Mouse (Mus musculus) cerebellum, postnatal 25 days (tissue): ENCODE data around the gene Cd3g.
A peak's percentile ranks its signal among the peaks of the same experiment; 100 is the strongest.
"Not testable (repeated sequence)": the region's sequence is repeated elsewhere in the genome, so short reads cannot be mapped to it uniquely, and the experiment has no call there.

ENCODE experiments used
- DNase-seq, 2 experiments: peaks; one replicate each; pipeline ENCODE4 v3.0.0; 2021; ENCODE audit warnings: mixed read lengths in 2 of 2

The Cd3g gene

GRCm38 (mm10) chr9:44983001-44983400 is 2.8 kb upstream of the Cd3g start:
- no peak for DNase-seq

DNA sequence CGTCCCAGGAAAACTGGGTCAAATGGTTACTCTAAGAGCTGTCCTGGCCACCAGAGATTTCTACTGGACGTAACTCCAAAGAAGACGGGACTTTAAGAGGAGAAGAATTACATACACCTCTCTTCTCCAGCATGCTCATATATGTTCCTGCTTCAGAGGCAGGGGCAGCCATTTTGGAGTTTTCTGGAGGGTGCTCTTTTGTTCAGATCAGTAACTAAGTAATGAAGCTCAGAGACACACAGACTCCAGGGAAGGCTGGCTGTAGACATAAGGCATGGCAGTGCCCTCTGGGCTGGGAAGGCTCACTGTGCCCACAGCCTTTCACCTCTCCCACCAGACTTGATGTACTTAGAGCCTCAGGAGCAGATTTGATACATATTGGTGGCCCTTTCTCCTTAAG is 2.3 kb upstream of the Cd3g start:
- DNase-seq = no peak

DNA sequence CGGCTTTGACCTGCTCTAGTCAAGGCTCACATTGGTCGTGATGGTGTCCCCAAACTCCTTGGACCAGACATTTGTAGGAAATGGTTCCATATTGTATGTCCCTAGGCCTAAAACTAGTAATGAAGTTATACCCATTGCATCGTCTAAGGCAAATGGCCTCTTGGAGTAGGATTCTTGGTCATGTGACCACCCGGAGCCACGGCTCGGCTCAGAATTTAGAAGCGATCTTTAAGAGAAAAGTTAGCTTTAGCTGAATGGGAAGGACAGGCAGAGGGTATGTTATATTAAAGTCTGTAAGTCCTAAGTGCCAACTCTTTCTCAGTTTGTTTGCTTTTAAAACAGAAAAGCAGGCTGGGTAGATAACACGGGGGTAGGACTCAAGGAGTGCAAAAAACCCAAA is 1.9 kb upstream of the Cd3g start:
- no peak for DNase-seq

DNA sequence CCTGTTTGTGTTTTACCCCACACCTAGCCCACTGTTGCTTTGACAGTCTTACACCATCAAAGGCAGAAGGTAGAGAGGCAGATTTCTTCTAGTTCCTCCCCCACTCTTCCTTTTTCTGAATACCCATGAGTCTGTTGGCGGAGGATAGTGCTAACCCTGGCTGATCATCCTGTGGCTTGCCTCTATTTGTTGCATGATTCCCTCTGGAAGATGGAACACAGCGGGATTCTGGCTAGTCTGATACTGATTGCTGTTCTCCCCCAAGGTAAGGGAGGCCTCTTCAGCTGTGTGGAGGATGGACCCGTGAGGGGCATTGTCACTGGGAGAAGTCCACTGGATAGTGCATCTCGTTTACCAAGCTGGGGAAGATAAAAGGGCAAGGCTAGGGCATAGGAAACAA is 1.4 kb upstream of the Cd3g start, which contains the start of gene Cd3d:
Gene Cd3d (plus strand): TSS at position 111 of the 400 bp plus-strand sequence.
- DNase-seq = no peak

- no peak for DNase-seq
Measured at GRCm38 (mm10) chr9:44981104-44981503, 873 bp upstream of the Cd3g start.

- DNase-seq = no peak
Measured at GRCm38 (mm10) chr9:44979806-44980205, 425 bp downstream of the Cd3g start.

DNA sequence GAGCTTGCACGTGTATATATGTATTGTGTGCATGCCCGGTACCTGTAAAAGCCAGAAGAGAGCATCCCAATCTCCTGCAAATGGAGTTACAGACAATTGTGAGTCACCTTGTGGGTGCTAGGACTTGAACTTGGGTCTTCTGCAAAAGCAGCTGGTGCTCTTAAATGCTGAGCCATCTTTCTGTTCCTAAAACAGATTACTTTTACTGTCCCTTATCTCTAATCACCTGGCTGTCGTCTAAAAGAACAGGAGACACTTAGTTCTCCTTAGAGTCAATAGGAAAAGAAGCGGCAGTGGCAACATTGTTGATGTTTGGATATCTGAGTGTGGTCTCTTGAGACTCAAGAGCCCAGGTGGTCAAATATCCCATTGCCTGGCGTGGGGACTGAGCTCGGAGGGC is 2.4 kb downstream of the Cd3g start:
- DNase-seq = no peak

- DNase-seq = no peak
Measured at GRCm38 (mm10) chr9:44969450-44969849, 10.8 kb downstream of the Cd3g start.

DNA sequence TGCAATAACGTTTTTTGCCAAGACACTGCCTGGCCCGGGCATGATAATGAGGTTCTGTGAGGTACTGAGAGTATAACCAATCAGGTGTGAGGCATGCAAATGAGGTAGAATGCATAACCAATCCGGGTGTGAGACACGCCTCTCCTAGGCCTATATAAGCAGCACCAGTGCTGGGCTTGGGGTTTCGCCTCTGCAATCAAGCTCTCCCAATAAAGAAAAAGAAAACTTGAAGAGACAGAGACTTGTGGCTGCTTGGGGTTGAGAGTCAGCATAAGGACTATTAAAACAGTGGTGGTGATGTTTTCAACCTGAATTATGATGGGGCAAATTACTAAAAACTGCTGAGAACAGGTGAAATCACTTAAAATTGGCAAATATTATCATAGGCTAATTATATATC is 12.5 kb downstream of the Cd3g start:
- DNase-seq = not testable (repeated sequence)

GRCm38 (mm10) chr9:44966815-44967242 is 13.4 kb downstream of the Cd3g start:
- DNase-seq = peak; percentile 87 to 91

- no peak for DNase-seq
Measured at GRCm38 (mm10) chr9:44965833-44966466, 14.3 kb downstream of the Cd3g start.

GRCm38 (mm10) chr9:44965126-44965832 is 15.0 kb downstream of the Cd3g start, which contains the start of gene Ube4a:
Gene Ube4a (minus strand): TSS chr9:44965600.
- DNase-seq = peak; percentile 100

- DNase-seq = no peak
Measured at GRCm38 (mm10) chr9:44954432-44954831, 25.8 kb downstream of the Cd3g start.

GRCm38 (mm10) chr9:44947836-44948235 is 32.4 kb downstream of the Cd3g start:
- DNase-seq = no peak

GRCm38 (mm10) chr9:44946185-44946695 is 34.0 kb downstream of the Cd3g start:
- DNase-seq = no peak

GRCm38 (mm10) chr9:44942421-44942820 is 37.8 kb downstream of the Cd3g start:
- DNase-seq = peak; percentile 77 to 81

DNA sequence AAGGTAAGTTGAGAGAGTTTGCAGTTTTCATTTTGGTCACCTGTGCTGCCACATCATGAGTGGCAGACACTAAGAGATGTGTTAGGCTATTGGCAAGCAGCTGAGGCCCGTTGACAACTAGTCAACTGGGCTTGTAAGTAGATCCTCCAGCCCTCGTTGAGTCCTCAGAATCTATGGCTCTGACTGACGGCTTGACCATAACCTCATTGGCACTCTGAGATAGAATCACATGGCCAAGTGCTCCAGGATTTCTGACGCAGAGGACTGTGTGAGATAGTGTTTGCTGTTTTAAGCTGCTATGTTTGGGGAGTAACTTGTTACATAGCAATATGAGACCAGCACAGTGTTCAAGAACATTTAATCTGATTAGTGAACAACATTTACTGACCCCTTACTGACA is 38.5 kb downstream of the Cd3g start:
- DNase-seq = peak; percentile 20 to 38

DNA sequence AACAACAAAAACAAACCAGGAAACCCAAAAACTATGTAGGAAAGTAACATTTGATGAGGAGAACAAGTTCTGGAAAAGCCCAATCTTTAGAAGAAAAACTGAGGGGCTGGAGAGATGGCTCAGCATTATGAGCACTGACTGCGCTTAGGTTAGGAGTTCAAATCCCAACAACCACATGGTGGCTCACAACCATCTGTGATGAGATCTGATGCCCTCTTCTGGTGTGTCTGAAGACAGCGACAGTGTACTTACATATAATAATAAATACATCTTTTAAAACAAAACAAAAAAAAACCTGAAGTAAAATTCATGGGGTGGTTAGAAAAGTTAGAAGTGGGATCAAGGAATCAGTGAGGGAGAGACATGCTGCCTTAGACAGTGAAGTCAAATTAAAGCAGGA is 58.7 kb downstream of the Cd3g start:
- no peak for DNase-seq

DNA sequence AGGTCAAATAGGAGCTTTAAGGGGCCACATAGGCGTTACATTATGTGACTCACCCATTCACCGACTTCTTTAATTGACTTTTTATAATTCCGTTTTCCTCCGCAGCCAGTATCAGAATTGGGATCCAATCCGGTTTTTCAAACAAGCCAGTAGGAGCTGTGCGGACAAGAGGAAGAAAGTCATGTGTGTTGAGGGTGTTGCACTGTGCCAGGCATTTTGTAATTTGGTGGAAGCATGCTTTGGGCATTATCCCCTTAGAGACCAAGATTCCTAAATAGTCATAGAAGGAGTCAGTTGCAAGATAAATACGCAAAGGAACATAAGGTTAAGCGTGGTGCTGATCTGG is 59.1 kb downstream of the Cd3g start:
- peak; percentile 71 to 86 for DNase-seq

DNA sequence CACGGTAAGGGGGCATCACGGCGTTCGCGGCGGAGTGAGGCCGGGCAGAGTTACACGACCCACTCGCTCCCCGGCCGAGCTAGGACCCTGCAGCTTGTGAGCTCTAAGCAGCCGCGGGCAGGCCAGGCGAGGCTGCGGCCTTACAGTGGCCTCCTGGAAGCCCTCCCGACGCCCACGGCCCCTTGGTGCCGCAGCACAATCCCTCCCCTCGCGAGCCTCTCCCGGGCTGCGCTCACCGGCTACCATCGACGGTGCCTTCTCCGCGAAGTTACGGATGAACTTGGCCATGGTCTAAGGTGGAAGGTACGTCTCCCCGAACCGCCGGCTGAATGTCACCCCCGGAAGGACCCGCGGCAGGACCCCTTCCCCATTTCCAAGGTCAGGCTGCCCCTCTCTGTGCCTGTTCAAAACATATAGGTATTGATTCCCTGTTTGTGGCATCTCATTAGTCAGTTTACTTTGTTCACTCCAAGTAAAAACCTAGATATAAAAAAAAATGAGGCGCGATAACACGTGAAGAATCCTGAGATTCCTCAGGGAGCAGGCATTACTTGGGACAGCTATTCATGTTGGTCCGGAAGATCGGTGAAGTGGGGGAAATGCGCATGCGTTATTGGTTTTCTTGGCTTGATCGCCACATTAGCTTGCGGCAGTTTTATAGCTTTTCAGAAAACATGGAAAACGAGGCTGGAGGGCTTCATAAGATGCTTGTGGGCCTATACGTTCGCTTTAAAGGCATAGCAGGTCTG is 59.7 kb downstream of the Cd3g start, which contains the start of gene Atp5l:
Gene Atp5l (minus strand): TSS at position 369 of the 749 bp plus-strand sequence.
- peak; percentile 86 to 88 for DNase-seq

DNA sequence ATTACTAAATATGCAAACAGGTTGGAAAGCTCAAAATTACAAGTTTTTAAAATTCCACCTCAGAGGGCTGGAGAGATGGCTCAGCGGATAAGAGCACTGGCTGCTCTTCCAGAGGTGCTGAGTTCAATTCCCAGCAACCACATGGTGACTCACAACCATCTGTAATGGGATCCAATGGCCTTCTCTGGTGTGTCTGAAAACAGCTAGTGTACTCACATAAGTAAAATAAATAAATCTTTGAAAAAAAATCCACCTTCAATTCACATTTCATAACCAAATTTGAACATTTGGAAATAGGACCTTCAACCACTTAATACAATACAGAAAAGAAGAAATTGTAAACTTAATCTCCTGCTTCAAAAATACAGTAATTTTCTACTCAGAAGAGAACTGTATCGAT is 60.6 kb downstream of the Cd3g start:
- no peak for DNase-seq
